Mouse (Mus musculus) forebrain, embryonic 14.5 days (tissue): ENCODE data around the gene Anks1. TPM values are rescaled to one million over a fixed set of nuclear protein-coding genes. Genes with fewer than 3 reads are reported as not detected.
"Not testable (repeated sequence)": the region's sequence is repeated elsewhere in the genome, so short reads cannot be mapped to it uniquely, and the experiment has no call there.

Experiments used
- ATAC-seq: fragments of 200-750 bp; cut with Nextera tagmentation; 2 replicates; pipeline ENCODE4 v1.8.0; 2017; ENCODE audit warnings: mild to moderate bottlenecking, moderate library complexity
- DNase-seq: peaks from one replicate; pipeline ENCODE4 v3.0.0-alpha.2; 2015; ENCODE audit warnings: low spot score
- H3K27ac ChIP-seq: fragments of 300-500 bp; sonication (generic); 2 replicates; pipeline ENCODE4 v1.5.1; 2014; ENCODE audit warnings: low read depth, mild to moderate bottlenecking, control low read depth, low read length, moderate library complexity
- H3K27me3 ChIP-seq: fragments of 300-500 bp; sonication (generic); replicated peaks from 2 replicates; pipeline ENCODE4 v1.6.1; 2014; ENCODE audit warnings: low read length, control low read depth, mixed read lengths; ENCODE audit not compliant: control insufficient read depth, insufficient read depth
- H3K36me3 ChIP-seq: fragments of 300-500 bp; sonication (generic); 2 replicates; pipeline ENCODE4 v1.6.1; 2014; ENCODE audit warnings: low read length, control low read depth; ENCODE audit not compliant: control insufficient read depth, insufficient read depth
- H3K4me1 ChIP-seq: fragments of 300-500 bp; sonication (generic); 2 replicates; pipeline ENCODE4 v1.6.1; 2014; ENCODE audit warnings: antibody characterized with exemption, low read length, control low read depth; ENCODE audit not compliant: control insufficient read depth, insufficient read depth
- H3K4me2 ChIP-seq: fragments of 300-500 bp; sonication (generic); 2 replicates; pipeline ENCODE4 v1.6.1; 2014; ENCODE audit warnings: mild to moderate bottlenecking, control low read depth, low read length
- H3K4me3 ChIP-seq: fragments of 300-500 bp; sonication (generic); 2 replicates; pipeline ENCODE4 v1.5.1; 2014; ENCODE audit warnings: low read depth, low read length, control low read depth
- H3K9ac ChIP-seq: fragments of 300-500 bp; sonication (generic); 2 replicates; pipeline ENCODE4 v1.6.1; 2014; ENCODE audit warnings: mild to moderate bottlenecking, low read length, control low read depth, moderate library complexity
- H3K9me3 ChIP-seq: fragments of 300-500 bp; sonication (generic); replicated peaks from 2 replicates; pipeline ENCODE4 v1.6.1; 2016; ENCODE audit warnings: low read length, control low read depth, mixed read lengths; ENCODE audit not compliant: control insufficient read depth
- WGBS: fragments of 180-500 bp; shearing (Covaris S2); extraction: QIAGEN DNeasy Blood & Tissue Kit; methylation state at CpG from one replicate; pipeline ENCODE4 v1.1.7; 2014; 5-methylcytosine and 5-hydroxymethylcytosine counted together
- polyA plus RNA-seq: library from polyadenylated mRNA; unstranded; fragments of >200 nt; fragmentation: Nextera tagmentation; extraction: Ambion mirVana; gene quantifications from 2 replicates; pipeline ENCODE4 v1.2.1, GENCODE M21; 2014

The Anks1 gene
- polyA plus RNA-seq, 1 experiment from 2014 or later = 39.4 TPM

DNA sequence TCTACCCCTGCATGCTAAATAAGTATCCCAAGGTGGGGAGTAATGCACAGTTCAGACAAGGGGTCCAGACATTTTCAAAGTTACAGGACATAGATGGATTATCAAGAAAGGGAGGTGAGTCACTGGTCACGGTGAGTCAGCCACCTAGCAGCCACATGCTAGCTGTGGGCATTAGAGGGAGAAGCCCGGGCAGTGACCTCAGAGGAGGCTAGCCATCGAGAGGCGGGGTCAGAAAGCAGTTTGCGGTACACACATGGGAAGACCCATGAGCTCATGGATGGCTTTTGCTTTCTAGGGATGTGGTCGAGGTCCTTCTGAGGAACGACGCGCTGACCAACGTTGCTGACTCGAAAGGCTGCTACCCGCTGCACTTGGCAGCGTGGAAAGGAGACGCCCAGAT lies 67.2 kb downstream of the Anks1 start:
- no peaks in the 10 kb centered on the region for H3K27me3 ChIP-seq
- no peak overlapping the region for H3K4me2 ChIP-seq
- 92% methylated on average over 14 of the region's 14 CpGs for whole genome bisulfite sequencing
- DNase-seq = no peak
- H3K4me3 ChIP-seq = no peak overlapping the region
- no peaks in the 10 kb centered on the region for H3K4me1 ChIP-seq
- H3K27ac ChIP-seq = no peak overlapping the region
- H3K9me3 ChIP-seq = no peaks in the 10 kb centered on the region
- peaks cover 35% of the 10 kb centered on the region for H3K36me3 ChIP-seq
- no peak for ATAC-seq
- no peak overlapping the region for H3K9ac ChIP-seq

- Histone ChIP-seq H3K27me3 (no peaks in the 10 kb centered on the region), H3K36me3 (peaks cover 35% of the 10 kb centered on the region), H3K4me3 (no peak overlapping the region), H3K27ac (no peak overlapping the region), H3K4me2 (no peak overlapping the region), H3K9ac (no peak overlapping the region), H3K9me3 (no peaks in the 10 kb centered on the region), H3K4me1 (no peaks in the 10 kb centered on the region)
- 81% methylated on average over 3 of the region's 3 CpGs for WGBS
- DNase-seq = no peak
- no peak for ATAC-seq
These were observed 68.0 kb downstream of the Anks1 start for GRCm38 (mm10) chr17:27977008-27977636.

GRCm38 (mm10) chr17:27980391-27980955 lies 71.4 kb downstream of the Anks1 start:
- Histone ChIP-seq H3K36me3 (peaks cover 36% of the 10 kb centered on the region), H3K9me3 (no peaks in the 10 kb centered on the region), H3K4me2 (no peak overlapping the region), H3K9ac (no peak overlapping the region), H3K27ac (no peak overlapping the region), H3K27me3 (no peaks in the 10 kb centered on the region), H3K4me3 (no peak overlapping the region), H3K4me1 (no peaks in the 10 kb centered on the region)
- ATAC-seq (no peak), DNase-seq (no peak)
- WGBS = 94% methylated on average over 3 of the region's 3 CpGs

GRCm38 (mm10) chr17:27981451-27982069 lies 72.5 kb downstream of the Anks1 start:
- 89% methylated on average over 5 of the region's 5 CpGs for WGBS

DNA sequence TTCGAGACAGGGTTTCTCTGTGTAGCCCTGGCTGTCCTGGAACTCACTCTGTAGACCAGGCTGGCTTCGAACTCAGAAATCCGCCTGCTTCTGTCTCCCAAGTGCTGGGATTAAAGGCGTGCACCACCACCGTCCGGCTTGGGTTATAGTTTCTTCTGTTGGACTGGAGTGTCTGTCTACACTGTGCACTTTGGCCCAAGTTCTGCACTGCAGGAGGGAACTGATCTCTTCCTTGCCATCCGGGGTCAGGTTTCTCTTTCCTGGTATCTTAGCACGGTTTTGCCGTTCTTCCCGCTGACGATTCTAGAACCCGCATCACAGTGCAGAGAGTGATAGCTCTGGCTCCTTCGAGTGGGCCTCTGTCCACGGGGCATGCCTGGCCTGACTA lies 73.0 kb downstream of the Anks1 start:
- H3K4me1 ChIP-seq, H3K9ac ChIP-seq, H3K4me3 ChIP-seq, DNase-seq, H3K27ac ChIP-seq, ATAC-seq, H3K27me3 ChIP-seq, H3K9me3 ChIP-seq, H3K4me2 ChIP-seq: not testable (repeated sequence)
- H3K36me3 ChIP-seq = peaks cover 38% of the 10 kb centered on the region
- 90% methylated on average over 14 of the region's 14 CpGs for WGBS

More at GRCm38 (mm10) chr17:27981451-27982069, 72.5 kb downstream of the Anks1 start:
- no peak overlapping the region for H3K4me2 ChIP-seq
- no peaks in the 10 kb centered on the region for H3K4me1 ChIP-seq
- H3K27me3 ChIP-seq = no peaks in the 10 kb centered on the region
- peaks cover 38% of the 10 kb centered on the region for H3K36me3 ChIP-seq
- H3K27ac ChIP-seq = no peak overlapping the region
- H3K9me3 ChIP-seq = no peaks in the 10 kb centered on the region
- DNase-seq = no peak
- H3K9ac ChIP-seq = no peak overlapping the region
- no peak overlapping the region for H3K4me3 ChIP-seq
- ATAC-seq = no peak

- Histone ChIP-seq H3K27ac (no peak overlapping the region), H3K4me1 (no peaks in the 10 kb centered on the region), H3K4me2 (no peak overlapping the region), H3K9me3 (no peaks in the 10 kb centered on the region), H3K9ac (no peak overlapping the region), H3K36me3 (peaks cover 32% of the 10 kb centered on the region), H3K4me3 (no peak overlapping the region), H3K27me3 (no peaks in the 10 kb centered on the region)
- no peak for DNase-seq
- WGBS = 96% methylated on average over 7 of the region's 7 CpGs
- no peak for ATAC-seq
These were observed 73.7 kb downstream of the Anks1 start for GRCm38 (mm10) chr17:27982712-27983266.

GRCm38 (mm10) chr17:27984421-27984820 lies 75.3 kb downstream of the Anks1 start:
- WGBS = 94% methylated on average over 12 of the region's 12 CpGs
- no peak overlapping the region for H3K9ac ChIP-seq
- DNase-seq (no peak), ATAC-seq (no peak)
- no peaks in the 10 kb centered on the region for H3K27me3 ChIP-seq
- H3K36me3 ChIP-seq = peaks cover 29% of the 10 kb centered on the region
- H3K4me1 ChIP-seq = no peaks in the 10 kb centered on the region
- no peak overlapping the region for H3K4me3 ChIP-seq
- no peak overlapping the region for H3K27ac ChIP-seq
- H3K4me2 ChIP-seq = no peak overlapping the region
- H3K9me3 ChIP-seq = no peaks in the 10 kb centered on the region

GRCm38 (mm10) chr17:27986106-27986505 lies 77.0 kb downstream of the Anks1 start:
- Histone ChIP-seq H3K9ac (no peak overlapping the region), H3K4me1 (no peaks in the 10 kb centered on the region), H3K36me3 (peaks cover 33% of the 10 kb centered on the region), H3K9me3 (no peaks in the 10 kb centered on the region), H3K27me3 (no peaks in the 10 kb centered on the region), H3K27ac (no peak overlapping the region), H3K4me2 (no peak overlapping the region), H3K4me3 (no peak overlapping the region)
- DNase-seq = no peak
- ATAC-seq = no peak
- WGBS = 95% methylated on average over 19 of the region's 19 CpGs
